Mouse (Mus musculus) spleen, postnatal 36 days (tissue): ENCODE measurements around the gene Plin3.

ENCODE experiments used
- DNase-seq, 2 experiments: peaks; one replicate each; pipeline ENCODE4 v3.0.0; 2022; ENCODE audit warnings: low spot score in 2 of 2, mixed read lengths in 1 of 2

Gene Plin3

GRCm38 (mm10) chr17:56251136-56251829 lies 41.4 kb downstream of the Plin3 start:
- peak; percentile 58 to 71 for DNase-seq

DNA sequence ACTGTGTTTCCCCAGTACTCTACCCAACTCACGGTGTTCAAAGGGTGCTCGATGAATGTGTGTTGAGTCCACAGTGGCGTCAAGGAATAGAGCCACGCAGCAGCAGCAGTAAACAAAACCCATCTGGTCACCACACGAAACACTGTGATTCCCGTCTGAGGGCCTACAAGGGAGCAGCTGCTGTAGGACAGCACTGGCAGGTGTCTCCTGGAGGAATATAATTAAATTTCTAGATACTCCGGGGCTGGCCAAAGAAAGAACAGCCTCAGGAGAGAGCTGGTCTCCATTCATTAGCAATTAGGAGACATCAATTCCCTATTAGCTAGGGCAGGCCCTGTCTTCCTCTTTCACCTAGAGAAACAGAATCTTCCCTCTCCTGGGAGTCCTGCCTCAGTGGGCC lies 47.1 kb downstream of the Plin3 start:
- DNase-seq, result no peak

GRCm38 (mm10) chr17:56241541-56242401 lies 50.9 kb downstream of the Plin3 start:
- peak; percentile 71 to 72 for DNase-seq

GRCm38 (mm10) chr17:56233818-56234469 lies 58.7 kb downstream of the Plin3 start:
- no peak for DNase-seq

- no peak for DNase-seq
Observed at GRCm38 (mm10) chr17:56233389-56233788, 59.3 kb downstream of the Plin3 start.

GRCm38 (mm10) chr17:56229943-56230342 lies 62.7 kb downstream of the Plin3 start:
- no peak for DNase-seq
